Mouse (Mus musculus): ENCODE measurements around the gene Knstrn.
A peak's percentile ranks its signal among the peaks of the same experiment; 100 is the strongest.

Knstrn gene

DNA sequence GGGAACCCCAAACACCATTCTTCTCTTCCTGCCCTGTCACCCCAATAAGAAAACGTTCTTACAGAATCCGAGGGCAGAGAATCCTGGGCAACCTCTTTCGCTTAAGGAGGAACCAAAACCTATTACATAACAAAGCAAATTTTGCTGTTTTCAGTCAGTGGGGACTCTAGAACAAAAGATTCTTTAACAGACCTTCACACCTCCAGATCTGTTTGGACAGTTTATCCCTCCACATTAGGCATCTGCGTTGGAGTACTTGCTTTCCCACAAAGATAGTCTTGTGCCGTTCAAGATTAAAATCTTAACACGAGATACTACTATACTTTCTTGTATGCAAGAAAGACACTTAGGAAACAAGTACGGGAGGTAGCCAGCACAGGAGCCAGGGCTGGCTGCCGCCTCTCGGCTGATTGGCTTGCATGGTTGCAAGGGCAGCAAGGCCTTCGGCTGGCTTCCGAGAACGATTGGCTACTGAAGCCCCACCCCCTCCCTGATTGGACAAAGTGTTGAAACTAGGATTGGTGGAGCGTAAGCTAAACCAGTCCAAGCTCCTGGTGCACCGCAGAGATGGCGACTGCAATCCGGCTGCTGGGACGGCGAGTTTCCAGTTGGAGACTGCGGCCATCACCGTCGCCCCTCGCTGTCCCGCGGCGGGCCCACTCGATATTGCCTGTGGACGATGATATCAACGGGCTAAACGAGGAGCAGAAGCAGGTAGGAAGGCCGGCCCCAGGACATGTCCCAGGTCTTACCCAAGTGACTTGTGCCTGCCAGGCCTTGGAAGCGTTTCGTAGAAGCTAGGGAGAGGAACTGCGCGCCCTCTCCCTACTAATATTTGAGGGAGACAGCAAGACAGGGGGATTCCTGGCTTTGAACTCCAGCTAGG, 47.9 kb downstream of the Knstrn start, which contains the start of gene Ivd:
Gene Ivd (plus strand): TSS at position 501 of the 886 bp plus-strand sequence.
- peak; percentile 99 for DNase-seq (ENCODE audit: low spot score)

DNA sequence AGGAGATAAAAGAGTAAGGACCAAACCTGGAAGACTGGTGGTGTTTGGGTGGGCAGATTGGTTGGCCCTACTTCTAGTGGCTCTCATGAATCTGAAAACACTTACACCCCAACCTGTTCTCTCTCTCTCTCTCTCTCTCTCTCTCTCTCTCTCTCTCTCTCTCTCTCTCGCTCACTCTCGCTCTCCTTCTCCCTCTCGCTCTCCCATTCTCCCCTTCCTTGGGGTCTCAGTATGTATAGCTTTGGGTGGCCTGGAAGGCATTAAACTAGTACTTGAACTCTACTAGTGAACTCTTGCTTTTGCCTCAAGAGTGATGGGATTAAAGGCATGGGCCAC, 48.5 kb downstream of the Knstrn start:
- DNase-seq (ENCODE audit: low spot score) = no peak

DNA sequence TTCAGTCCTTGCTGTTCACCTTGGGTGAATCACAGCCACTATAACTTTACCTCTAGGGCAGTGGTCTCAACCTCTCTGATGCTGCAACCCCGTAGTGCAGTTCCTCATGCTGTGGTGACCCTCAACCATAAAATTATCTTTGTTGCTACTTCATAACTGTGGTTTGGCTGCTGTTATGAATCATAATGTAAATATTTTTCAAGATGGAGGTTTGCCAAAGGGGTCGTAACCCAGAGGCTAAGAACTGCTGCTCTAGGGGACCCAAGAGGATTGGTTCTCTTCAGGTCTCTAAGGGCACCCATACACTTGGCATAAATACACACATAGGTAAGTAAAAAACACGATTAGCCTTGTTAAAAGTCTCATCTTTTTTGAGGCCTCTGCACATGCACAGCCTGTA, 56.8 kb downstream of the Knstrn start:
- no peak for DNase-seq (ENCODE audit: low spot score)

DNA sequence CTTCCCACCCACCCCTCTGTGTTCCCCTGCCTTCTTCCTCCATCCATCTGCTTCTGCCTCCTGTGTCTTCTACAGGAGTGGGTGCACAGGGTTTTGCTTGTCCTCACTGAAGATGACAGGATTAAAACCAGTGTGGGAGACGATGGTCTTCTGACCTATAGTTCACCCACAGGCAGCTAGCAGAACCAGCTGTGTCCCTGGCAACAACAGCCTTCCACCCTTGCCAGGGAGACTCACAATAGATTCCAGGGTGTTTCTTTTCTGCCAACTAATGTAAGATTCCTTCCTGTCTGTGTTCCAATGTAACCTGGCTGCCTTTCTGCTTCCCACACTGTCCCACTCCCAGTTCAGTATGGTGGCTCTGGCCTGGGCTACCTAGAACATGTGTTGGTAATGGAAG, 57.2 kb downstream of the Knstrn start:
- peak; percentile 81 for DNase-seq (ENCODE audit: low spot score)

DNA sequence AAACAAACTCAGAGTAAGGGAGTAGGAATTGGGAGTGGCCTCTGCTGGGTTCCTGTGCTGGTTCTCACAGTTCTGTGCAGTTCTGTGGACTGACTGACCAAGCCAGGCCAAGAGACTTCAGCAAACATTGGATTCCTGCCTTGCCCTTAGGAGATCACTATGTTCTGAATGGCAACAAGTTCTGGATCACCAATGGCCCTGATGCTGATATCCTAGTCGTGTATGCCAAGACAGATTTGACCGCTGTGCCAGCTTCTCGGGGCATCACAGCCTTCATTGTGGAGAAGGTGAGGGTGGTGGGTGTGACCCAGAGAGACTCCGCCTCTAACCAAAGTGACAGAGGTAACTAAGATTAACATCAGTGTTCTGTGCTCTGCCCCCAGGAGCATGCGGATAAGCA, 59.2 kb downstream of the Knstrn start:
- DNase-seq (ENCODE audit: low spot score) = no peak

DNA sequence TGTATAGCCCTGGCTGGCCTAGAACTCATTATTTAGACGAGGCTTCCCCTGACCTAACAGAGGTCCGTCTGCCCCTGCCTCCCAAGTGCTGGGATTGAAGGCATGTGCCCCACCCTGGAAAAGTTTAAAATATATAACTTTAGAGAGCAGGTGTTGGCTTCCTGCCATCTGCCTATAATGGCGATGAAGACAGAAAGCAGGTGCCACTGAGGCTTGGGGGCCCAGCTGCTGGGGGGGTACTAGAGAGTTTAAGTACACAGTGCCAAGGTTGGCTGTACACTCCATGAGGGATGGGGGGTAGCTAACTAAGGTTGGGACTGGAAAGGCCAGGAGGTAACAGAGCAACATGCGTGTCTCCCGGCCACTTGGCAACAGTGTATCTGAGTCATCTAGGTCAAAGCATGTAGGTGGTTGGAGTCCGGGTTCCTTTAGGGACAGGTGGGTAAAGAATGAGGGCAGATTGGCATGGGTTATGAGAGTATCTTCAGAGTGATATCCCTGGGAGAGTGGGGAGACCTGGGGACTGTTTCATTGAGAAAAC, 60.2 kb downstream of the Knstrn start:
- DNase-seq (ENCODE audit: low spot score) = no peak

DNA sequence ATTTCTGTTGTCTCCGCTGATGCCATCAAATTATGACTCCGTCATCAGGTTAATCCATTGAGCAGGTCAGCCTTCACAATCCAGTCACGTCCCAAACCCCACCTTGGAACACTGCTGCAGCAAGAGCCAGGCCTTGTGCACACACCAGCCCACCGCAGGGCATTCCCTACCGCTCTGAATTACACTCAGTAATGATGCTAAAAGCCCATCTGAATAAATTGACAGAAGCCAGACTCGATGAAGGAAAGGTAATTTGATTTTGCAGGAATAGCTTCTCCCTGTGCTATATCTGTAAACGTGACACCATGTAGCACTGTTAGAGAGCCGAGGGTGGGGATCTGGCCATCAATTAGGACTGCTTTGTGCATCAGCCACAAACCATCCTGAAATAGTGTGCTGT, 61.5 kb downstream of the Knstrn start:
- no peak for DNase-seq (ENCODE audit: low spot score)

DNA sequence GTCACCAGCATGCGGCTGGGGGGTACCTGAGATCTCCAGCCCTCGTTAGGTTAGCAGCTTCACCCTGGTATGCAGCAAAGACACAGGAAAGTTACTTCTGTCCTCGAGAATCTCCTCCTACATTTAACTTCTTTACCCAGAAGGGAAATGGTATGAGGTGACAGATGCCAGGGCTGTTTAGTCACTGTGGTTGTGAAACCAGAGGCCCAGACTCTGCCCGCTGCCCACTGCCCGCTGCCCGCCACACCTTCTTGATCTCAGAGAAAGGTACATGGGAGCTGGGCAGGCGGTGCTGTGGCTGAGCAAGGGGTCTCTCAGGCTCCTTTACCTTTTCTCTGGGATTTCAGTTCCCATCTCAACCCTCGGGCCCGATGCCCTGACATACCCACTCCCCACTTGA, 62.6 kb downstream of the Knstrn start:
- DNase-seq (ENCODE audit: low spot score) = no peak

DNA sequence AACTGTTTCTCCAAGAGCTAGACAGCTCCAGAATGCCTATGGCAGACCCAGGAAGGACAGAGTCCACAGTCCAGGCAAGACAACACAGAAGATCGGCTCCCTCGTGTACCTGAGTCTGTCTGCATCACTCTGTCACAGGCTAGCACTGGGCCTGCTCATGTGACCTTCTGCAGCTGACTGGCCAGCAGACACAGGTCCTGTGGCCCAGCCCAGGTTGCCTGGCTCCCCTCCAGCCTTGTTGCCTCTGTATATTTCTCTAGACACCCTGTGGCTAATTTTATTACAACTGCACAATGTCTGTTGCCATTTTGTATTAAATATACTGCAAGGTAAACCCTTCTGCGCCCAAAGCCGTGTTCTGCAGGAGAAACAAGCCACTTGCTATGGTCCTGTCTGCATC, 67.2 kb downstream of the Knstrn start:
- DNase-seq (ENCODE audit: low spot score) = peak; percentile 48

DNA sequence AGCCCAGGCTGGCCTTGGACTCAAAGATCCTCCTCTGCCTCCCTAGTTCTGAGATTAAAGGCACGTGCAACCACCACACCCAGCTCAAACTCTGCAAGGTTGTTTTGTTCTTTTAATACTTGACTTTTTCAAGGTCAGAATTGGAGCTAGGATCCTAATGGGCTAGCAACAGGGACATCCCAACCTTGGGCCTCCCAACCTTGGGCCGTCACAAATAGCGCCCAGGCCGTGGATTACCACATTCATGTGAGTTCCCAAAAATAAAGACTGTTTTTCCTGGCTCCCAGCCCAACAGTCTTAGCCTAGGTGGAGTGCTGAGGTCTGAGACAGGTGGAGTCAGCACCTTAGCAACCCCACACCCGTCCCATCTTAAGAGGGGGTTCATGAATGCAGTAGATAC, 68.2 kb downstream of the Knstrn start:
- DNase-seq (ENCODE audit: low spot score) = no peak

DNA sequence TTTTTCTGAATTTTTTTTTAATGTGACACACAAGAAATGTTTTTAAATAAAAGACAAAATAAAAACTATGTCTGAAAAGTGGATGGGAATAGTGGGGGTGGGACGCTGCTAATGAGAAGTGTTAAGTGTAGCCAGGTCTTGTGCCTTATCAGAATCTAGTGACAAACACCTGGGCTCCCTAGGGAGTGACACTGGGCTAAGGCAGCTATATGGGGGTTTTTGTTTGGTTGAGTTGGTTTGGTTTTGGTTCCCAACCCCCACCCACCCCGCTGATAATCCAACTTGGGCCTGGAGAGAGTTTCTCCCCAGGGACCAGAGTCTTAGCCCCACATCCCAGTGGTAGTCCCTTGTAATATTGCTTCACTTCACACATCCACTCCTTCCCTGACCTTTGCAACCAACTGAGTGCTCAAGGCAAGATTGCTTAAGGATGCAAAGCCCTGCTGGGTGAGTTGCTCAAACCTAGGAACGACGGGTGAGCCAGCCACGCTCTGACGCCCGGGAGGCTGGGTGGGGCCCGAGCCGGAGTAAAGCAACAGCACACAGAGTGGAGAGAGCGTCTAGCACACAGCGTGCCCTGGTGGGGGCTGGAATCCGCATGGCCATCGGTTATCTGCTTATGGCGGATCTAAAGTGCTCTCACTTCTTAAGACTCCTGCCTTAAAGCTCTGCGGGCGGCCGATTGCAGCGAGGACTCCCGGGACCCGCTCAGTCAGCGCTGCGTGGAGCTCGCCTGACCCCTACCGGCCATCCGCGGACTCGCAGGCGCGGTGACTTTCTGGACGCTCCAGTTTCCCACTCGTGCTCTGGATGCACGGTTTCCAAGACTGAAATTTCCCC, 69.3 kb downstream of the Knstrn start:
- DNase-seq (ENCODE audit: low spot score) = peak; percentile 93

DNA sequence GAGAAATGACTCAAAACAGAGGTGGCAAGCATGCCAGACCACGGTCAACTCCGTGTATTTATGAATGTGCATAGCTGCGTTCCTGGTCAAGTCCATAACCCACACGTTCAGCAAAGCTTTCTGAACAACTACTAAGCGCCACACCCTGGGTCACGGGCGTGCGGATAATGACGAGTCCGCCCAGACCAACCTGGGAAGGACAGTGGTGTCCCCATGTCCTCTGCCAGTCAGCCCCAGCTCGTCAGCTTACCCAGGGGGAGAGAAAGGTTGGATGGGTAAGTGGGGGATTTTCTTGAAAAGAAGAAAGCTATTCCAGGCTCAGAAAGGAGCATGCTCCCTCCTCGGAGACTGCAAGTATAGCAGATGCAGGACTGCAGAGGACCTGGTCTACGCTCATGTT, 73.6 kb downstream of the Knstrn start:
- DNase-seq (ENCODE audit: low spot score) = no peak

DNA sequence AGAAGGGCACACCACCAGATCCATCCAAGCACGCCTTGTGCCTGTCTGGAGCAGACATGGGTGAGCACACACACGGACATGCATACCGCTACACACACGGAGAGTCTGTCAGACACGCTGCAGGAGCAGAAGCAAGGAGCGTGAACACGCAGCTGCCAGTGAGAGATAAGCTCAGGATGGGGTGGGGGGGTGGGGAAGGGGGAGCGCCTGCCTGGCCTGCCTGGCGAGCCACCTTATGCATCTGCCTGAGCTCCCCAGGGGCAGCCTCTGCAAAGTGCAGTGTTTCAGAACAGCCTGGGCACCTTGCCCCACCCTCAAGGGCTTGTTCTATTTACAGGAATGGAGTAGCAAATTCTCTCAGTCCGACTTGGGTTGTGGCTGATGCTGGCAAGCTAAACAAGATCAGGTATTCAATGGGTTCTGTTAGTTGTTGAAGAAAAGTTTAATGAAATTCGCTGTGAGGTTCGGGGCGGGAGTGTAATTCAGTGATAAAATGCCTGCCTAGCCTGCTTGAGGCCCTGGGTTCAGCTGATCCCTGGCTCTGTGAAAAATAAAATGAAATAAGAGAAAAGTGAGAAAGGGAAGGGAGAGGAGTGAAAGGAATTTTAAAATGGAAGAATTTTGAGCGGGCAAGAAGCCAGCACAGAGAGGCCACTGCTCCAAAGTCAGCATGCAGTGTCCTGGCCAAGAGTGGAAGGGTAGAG, 74.2 kb downstream of the Knstrn start:
- no peak for DNase-seq (ENCODE audit: low spot score)

DNA sequence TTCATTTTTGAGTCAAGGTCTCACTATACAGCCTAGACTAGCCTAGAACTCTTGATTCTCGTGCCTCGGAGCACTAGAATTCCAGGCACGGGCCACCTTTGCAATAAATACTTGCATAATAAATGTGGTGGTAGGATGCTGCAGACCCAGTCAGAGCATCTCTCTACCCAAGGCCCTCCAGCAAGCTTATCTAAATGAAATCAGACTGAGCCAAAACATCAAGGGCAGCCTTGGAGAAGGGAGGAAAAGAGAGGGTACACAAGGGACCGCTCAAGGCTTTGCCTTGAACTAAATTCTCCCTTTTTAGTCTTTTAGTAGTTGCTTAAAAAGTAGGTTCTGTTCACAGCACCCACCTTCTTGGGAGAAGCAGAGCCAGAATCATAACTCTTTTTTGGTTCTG, 77.4 kb downstream of the Knstrn start:
- DNase-seq (ENCODE audit: low spot score) = no peak

DNA sequence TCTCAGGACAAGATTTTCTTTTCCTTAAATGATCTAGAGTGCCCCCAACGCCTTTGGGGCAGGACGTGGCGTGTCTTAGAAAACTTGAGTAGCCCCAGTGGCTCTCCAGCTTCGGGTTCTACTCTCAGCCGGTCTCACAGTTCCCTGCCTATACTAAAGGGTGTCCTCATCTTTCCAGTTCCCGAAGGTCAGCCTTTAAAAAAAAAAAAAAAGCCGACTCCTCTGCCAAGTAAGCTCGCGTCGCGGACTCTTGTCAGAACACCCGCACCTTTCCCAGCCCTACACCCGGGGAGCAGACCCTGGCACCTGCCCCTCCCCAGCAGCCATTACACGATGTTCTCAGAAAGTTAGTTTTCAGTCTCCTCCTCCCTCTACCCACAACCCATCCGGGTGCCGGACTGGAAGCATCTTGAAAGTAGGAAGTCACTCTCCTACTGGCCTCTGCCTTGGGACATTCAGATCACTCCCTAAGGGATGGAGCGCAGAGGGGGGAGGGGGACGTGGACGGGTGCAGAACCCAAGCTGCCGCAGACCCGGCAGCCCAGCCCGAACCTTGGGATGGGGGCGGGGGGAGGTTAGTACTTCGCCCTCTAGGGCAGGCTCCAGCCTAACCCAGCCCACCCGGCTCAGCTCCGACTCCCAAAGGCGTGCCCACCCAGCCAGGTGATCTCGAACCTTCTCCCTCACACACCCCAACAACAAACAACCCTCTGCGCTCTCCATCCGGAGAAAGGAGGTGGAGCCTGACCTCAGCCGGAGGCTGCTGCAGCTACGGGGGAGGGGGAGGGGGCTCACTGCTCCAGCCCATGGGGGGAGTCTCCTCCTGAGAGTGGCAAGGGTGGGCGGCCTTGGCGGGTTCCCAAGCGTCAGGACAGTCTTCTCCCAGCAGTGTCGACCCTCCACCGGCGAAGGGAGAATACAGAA, 82.4 kb downstream of the Knstrn start:
- DNase-seq (ENCODE audit: low spot score) = no peak

DNA sequence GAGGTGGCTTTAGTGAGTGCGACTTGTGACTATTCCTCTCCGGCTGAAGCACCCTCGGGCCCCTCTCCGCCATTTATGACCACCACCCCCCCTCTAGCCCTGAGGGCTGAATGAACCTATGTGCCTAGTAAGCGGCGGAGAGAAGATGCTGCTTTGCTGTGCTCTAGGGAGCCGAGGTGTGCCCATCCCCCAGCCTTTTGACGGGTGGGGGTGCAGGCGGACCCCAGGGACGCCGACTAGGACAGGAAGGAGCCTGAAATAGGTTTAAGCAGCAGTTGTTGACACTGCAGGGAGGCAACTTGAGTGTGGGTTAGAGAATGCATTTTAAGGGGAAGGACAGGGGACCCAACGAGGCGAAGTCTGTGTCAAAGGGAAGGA, 83.1 kb downstream of the Knstrn start:
- no peak for DNase-seq (ENCODE audit: low spot score)

DNA sequence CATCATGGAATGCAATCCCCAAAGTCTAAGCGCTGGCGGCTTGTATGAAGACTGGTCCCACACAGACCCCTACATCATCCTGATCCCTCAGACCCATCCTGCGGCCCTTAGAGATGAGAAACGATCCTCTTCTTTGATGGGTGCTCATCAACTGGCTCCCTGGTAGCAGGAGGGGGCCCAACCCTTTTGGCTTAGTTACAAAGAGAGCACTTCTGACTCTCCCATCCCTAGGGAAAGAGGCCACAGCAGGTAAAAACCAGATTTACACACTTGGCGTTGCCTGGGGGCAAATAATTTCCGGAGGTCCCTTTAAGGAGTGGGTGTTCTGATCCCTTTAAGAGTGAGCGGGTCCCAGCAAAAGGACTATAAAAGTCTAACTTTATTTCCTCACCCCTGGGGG, 83.6 kb downstream of the Knstrn start:
- DNase-seq (ENCODE audit: low spot score) = no peak

DNA sequence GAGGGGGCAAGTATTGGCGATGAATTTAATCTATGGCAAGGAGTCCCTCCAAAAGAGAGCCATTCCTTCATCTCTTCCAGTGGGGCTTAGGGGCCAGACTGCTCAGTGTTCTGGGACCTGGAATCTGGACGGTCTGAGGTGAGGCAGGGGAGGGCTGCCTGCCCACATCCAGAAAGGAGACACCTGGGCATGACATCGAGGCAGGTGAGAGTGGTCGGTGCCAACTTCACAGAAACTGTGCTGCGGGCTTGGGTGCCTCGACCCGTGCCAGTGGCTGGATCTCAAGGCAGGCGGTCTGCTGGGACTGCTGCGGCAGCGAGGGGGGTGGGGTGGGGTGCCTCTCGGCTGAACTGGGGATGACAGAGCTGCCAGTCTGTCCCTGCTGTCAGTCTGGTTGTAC, 84.0 kb downstream of the Knstrn start:
- no peak for DNase-seq (ENCODE audit: low spot score)

DNA sequence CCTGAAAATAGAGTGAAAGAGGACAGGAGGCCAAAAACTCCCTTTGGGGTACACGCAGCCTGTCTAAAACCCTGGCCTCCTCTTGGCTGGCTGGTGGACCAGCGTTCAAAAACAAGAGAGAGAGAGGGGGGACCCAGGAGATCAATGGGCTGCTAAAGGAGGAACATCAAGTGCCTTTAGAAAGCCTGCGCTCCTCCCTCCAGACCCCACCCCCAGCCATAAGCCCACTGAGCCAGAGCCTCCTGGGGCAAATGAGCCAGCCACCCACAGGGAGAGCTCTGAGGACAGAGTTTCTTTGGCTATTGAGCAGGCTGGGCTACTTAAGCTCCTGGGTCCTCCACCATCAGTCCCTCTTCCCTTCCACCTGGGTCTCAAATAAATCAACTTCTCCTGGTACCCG, 85.0 kb downstream of the Knstrn start:
- DNase-seq (ENCODE audit: low spot score) = no peak

DNA sequence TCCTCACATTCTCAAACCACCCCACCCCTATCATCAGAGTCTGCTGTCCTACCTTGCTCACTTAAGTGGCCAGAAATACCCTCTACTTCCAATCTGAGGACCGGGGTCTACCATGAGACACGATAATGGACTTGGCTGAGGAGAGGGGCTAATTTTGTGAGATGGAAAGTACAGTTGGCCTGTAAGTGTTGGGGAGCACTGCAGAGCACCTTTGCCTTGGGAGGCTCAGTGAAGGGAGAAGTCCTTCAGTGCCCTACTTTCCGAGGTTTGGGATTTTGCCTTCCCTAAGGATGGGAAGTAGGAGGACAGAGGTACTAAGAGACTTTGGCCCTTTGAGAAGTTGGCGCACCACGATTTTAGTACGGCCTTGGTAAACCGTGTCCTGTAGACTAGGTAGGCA, 85.5 kb downstream of the Knstrn start:
- DNase-seq (ENCODE audit: low spot score) = no peak
